Mouse (Mus musculus) right cerebral cortex, adult 2 months (tissue): ENCODE measurements at regions not wholly inside any gene's neighbourhood (a gene's known extent, or its start where the extent isn't known, plus 50 kb on each side); places are given as distances from the start of the nearest gene placed in this dataset.
"Not testable (repeated sequence)": the region's sequence is repeated elsewhere in the genome, so short reads cannot be mapped to it uniquely, and the experiment has no call there.

ENCODE experiments used
- DNase-seq, 2 experiments: peaks; one replicate each; pipeline ENCODE4 v3.0.0; 2021 to 2022; ENCODE audit warnings: low spot score in 2 of 2

DNA sequence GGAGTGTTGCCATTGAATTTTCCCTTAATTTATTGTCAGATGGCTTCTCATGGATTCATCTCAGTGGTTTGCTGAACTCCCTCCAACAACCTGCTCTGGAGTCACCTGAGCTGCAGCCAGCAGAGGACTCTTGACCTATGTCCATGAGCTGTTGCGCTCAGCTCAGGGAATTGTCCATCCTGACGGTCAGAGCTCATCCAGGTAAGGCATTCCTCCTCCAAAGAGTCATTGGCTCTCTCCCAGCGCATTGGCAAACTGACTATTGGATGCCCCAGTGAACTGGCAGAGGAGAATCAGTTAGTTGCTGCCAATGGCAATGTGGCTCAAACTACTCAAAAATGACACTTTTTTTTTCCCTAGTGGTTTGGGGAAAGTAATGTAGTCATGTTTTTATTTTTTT is 345.3 kb upstream of the Fign start:
- DNase-seq = no peak

DNA sequence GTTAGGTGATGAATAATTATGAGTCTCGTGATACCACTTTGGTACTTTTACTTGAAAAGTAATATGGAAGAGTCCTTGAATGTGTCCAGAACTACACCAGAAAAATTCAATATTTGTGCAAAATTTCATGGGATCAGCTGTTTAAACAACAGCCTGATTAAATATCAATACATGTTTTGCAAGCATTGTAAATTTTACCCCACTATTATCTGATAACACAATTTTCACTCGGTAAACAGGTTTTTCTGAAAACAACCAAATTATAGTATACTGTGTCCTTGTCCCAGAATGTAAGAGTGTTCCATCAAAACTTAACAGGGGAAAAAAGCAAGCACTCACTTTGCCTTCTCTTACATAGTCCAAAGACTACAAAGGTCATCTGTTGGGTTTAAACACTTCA is 343.1 kb upstream of the Fign start:
- DNase-seq = no peak

DNA sequence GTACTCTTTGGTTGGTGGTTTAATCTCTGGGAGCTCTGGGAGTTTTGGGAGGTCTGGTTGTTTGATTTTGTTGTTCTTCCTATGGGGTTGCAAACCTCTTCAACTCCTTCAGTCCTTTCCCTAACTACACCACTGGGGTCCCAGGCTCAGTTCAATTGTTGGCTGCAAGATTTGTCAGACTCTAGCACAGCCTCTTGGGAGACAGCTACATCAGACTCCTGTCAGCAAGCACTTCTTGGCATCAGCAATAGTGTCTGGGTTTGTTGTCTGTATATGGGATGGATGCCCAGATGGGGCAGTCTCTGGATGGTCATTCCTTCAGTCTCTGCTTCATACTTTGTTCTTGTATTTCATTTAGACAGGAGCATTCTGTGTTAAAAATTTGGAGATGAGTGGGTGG is 319.3 kb upstream of the Fign start:
- not testable (repeated sequence) for DNase-seq

DNA sequence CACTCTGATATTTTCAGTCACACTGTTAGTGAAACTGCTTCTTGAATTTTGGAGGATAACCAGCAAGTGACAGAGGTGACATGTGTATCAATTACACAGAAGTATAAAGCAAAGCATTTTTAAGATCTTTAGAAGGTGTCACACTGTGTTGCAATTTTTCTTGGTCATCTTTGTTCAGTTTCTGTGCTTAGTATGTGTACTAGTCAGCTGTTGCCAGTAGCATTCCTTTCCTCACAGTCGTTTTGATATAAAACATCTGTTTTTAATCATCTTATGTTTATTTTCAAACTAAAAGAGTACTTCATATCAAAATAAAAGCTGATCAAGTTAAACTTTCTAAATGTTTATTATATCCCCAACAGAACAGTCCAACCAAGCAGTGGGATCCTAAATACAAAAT is 316.0 kb upstream of the Fign start:
- no peak for DNase-seq

DNA sequence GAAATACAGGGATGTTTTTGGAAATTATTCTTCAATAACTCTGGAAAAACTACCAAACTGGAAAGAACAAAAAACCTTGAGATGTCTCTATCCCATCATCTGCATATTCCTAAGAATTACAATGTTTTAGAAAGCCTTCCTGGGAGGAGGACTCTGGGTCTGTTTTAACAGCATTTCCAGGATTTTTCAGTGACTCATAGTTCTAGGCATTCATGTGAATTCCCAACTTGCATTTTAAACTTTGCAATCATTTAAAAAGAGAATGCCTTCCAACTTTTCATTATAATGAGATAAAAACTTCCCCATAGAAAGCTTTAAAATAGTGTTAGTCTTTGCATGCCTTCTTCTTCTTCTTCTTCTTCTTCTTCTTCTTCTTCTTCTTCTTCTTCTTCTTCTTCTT is 315.4 kb upstream of the Fign start:
- no peak for DNase-seq

DNA sequence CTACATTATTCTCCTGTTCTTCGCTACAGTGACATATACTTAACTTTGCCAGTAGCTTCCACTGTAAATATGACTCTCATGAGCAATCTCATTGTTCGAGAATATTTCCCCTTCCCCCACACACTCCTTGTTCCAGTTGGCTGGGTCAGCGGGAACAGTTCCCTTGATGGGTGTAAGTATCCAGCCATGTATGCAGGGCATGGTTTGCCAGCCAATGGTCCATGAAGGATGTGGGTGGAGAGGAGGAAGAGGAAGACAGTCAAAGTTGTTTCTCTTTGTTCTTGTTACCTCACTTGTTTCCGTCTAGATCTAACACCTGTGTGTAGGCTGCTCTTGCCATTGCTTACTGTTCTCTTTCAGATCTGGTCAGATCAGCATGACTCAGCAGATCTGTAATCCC is 298.1 kb upstream of the Fign start:
- no peak for DNase-seq

DNA sequence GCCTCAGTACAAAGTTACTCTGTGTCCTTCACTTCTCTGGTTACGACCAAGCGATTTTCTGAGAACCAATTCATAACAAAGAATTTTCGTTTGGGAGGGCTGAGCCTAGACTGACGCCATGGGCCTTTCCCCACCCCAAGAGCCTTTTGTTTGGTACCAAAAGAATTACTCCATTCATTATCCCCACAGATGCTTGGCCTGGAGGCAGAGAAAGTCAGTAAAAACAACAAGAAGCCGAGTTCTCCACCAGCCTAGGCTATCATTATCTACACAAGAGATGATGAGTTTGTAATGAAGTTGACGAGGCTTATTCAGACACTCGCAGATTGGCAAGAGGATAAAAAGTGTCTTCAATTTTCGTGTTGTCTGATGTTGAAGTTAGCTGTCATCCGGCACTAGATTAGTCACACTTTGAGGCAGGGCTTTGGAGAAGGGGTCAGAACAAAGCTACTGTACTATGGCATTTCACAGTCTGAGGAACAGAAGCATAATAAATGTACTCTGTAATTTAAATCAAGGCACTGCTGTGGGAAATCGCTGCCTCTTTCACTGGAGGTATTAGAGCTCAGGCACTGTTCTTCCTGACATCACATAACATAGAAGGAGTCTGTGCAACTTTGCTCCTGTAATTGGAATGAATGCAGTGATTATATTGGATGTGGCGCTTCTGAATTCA is 296.9 kb upstream of the Fign start:
- no peak for DNase-seq

DNA sequence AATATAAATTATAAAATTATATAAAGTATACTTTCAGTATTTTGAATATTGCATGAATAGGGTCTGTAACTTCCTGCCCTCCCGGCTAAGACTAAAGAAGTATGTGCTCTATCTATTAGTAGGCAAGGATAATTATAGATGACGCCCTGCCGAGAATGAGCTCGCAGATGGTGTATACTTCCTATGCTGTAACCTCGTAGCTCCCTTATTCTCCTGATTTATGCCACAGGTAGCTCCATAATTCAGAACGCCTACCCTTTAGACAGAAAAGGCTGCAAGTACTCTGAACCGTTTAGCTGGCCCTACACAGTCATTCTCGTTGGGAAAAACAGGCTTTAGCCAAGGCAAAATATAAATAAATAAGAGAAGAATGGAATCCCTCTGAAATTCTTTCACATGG is 296.4 kb upstream of the Fign start:
- DNase-seq = no peak

DNA sequence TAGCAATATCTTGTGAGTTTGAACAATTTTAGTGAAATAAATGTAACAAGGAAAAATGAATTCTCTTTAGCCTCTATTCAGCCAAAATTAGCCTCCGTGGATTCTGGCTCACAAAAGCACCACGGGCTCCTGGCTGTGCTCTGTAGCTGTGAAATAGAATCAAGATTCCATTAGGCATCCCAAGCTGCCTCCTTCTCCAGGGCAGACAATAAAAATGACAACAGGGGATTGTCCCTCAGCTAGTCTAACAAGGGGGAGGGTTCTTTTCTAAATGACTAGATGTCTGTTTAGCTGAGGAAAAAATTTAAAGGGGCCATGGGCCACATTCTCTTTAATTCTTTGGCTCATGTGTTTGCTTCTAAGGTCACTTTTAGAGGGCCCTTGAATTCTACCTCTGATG is 272.0 kb upstream of the Fign start:
- DNase-seq = no peak

DNA sequence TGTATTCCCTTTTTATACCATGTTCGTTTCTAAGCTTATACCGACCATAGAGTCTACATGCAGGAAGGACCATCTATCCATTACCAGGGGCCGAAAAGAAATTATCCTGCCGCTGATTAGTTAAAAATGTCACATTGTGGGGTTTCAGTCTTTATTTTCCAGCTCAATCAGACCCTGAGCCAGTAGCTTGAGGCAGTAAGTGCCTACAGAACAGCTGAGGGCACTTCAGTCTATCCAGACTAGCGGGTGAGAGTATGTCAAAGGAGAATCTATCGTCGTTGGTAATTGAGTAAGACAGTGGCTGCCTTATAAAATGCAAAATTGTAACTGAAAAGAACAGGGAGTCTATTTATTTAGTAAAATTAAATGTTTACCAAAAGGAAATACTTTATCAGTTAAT is 269.4 kb upstream of the Fign start:
- DNase-seq = no peak

DNA sequence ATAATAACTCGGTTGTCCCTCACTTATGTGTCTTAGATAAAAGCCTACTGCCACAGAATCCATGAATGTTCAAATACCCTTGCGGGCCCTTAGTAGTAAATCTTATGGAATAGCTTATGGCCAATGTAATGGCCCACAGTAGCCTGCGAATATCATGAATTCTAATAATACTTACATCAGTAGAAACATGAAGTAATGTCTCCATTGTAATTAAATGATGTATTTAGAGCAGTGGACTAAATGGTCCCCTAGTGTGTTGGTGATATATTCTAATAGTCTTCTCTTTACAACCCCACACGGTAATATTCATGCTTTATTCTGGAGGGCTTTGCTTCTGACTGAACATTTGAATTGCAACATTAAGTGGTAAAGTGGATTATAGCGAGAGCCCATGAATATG is 268.7 kb upstream of the Fign start:
- DNase-seq = no peak

DNA sequence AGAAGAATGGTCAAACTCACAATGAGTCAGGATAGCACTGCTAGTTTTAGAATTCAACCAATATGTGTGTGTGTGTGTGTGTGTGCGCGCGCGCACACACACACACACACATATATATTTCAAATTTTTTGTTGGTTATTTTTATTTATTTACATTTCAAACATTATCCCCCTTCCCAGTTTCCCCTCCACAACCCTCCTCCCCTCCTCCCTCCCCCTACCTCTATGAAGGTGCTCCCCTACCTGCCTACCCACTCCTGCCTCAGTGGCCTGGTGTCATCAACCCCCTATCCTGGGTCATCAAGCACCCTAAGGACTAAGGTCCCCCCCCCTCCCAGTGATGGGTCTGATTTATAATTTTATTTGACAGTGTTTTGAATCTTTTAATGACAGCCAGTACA is 258.4 kb upstream of the Fign start:
- DNase-seq = no peak

DNA sequence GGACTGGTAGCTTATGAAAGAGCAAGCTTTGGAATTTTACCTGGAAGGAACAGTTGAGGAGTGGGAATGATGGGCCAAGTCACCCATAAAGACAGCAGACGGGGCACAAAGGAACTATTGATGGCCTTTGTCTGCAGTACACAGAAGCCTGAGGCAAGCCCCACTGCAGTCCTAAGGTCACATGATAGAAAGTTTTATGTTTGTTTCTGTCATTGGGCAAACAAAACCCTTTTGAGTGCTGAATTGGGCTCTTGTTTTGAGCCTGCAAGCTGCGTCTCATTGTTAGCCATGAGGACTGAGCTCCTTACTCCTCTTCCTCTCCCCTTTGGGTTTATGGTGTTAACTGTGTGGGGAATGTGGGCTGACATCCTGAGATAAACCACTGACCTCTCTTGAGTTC is 227.7 kb upstream of the Fign start:
- no peak for DNase-seq
